Comparison of ENCODE assay signal across 8 mouse cellular contexts in the genomic region with DNA sequence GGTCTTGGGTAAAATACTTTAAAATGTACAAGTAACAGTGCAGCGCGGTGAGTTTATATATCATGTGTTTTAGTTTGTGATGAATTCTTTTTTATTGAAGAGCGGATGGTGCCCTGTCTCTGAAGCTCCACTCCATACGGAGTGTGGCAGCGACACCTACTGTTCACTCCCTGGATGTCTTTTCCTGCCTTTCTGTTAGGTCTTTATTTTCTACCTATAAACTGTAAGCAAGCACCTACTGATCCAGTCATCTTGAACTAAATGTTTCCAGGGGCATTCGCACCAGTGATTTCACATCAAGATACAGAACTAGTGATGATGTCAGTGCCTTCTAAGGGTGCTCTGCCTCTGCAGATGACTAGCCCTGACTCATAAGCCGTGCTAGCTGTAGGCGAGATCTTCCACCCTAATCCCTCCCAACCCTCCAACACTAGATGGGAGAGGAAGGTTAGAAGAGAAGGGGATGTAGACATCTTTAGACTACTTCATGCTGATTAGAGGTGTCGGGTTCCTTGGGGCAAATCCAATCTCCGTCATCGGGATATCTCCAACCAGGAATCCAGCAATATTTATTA. TPM values are rescaled to one million over a fixed set of nuclear protein-coding genes. Genes with fewer than 3 reads are reported as not detected.
A peak's percentile ranks its signal among the peaks of the same experiment; 100 is the strongest.
DNase-seq lines count a peak whose midpoint lies in the region; ATAC-seq lines count a peak whose summit lies in the region.

No protein-coding gene starts in this region.

- no peak overlapping the region for H3K9ac ChIP-seq in embryonic facial prominence, embryonic 11.5 days (replicated peaks; ENCODE audit: low read length)

- H3K4me3 ChIP-seq in embryonic facial prominence, embryonic 11.5 days (ENCODE audit: low read depth, low read length) = no peak overlapping the region

- H3K4me2 ChIP-seq in embryonic facial prominence, embryonic 11.5 days (ENCODE audit: low read depth, low read length) = no peak overlapping the region

- DNase-seq in gastrocnemius, postnatal 14 days = peak; percentile 24
- DNase-seq in gastrocnemius, postnatal 25 days = no peak
- DNase-seq in thymus, postnatal 4 days = peak; percentile 32
- DNase-seq in thymus, postnatal 36 days = no peak
- DNase-seq in embryonic facial prominence, embryonic 11.5 days (ENCODE audit: low spot score) = peak; percentile 62
- peak; percentile 48 to 49 for DNase-seq in left cerebral cortex, adult 8-10 months (ENCODE audit: low spot score in 2 of 2)
- peak; percentile 60 for DNase-seq in retina, postnatal 1 day
- DNase-seq in spleen, postnatal 10 days (ENCODE audit: low spot score in 2 of 2) = no peak

- no peaks in the 10 kb centered on the region for H3K36me3 ChIP-seq in embryonic facial prominence, embryonic 11.5 days (replicated peaks; ENCODE audit: control insufficient read depth, insufficient read depth, low read depth, low read length)

- WGBS in embryonic facial prominence, embryonic 11.5 days = 81% methylated on average over 11 of the region's 11 CpGs

- intact Hi-C loops in gastrocnemius, postnatal 14 days (cut with DNase I; ENCODE audit: low total_unique reads) = loop anchor here (10.0 kb wide), 1 partner anchor 347 kb away; no protein-coding TSS in a partner anchor

- no peak overlapping the region for H3K27ac ChIP-seq in embryonic facial prominence, embryonic 11.5 days (replicated peaks; ENCODE audit: low read depth, low read length)

- no peak for ATAC-seq in embryonic facial prominence, embryonic 11.5 days (replicated peaks; ENCODE audit: insufficient number of reproducible peaks, low FRiP score, low TSS enrichment, low read depth)

- no peaks in the 10 kb centered on the region for H3K9me3 ChIP-seq in embryonic facial prominence, embryonic 11.5 days (replicated peaks; ENCODE audit: control insufficient read depth, low read length)

- H3K27me3 ChIP-seq in embryonic facial prominence, embryonic 11.5 days (ENCODE audit: control insufficient read depth, insufficient read depth, low read length) = no peaks in the 10 kb centered on the region

- no peaks in the 10 kb centered on the region for H3K4me1 ChIP-seq in embryonic facial prominence, embryonic 11.5 days (ENCODE audit: control insufficient read depth, insufficient read depth, low read length)

RNA-seq across cellular contexts. Expression of a gene that starts 55.3 kb away (rescaled TPM):
- 1 to 10 TPM in 1 of 2 experiments, under 1 TPM in 1; 0.92 to 1.3 TPM for total RNA-seq in gastrocnemius, postnatal 14 days (2021)
- total RNA-seq in gastrocnemius, postnatal 25 days (2021) = under 1 TPM; 0.19 to 0.20 TPM
- polyA plus RNA-seq in embryonic facial prominence, embryonic 11.5 days (2014; fragmentation: Nextera tagmentation; extraction: Ambion mirVana) = 8.9 and 9.3 TPM in 2 replicates
- total RNA-seq in left cerebral cortex, adult 8-10 months (2022) = under 1 TPM; 0.07 to 0.37 (median 0.19) TPM

Comparison
In these comparisons a context has a peak if more than half of its experiments do, and no peak if none do; other contexts are left out.
1. DNase-seq: peak in gastrocnemius, postnatal 14 days (single experiment), thymus, postnatal 4 days (single experiment), embryonic facial prominence, embryonic 11.5 days (single experiment), left cerebral cortex, adult 8-10 months (2 of 2) and retina, postnatal 1 day (single experiment); none in gastrocnemius, postnatal 25 days (single experiment), thymus, postnatal 36 days (0 of 2) and spleen, postnatal 10 days (0 of 2).